Mouse (Mus musculus): ENCODE measurements around the gene Angptl6. TPM values are rescaled to one million over a fixed set of nuclear protein-coding genes. Genes with fewer than 3 reads are reported as not detected.

Gene Angptl6
- total RNA-seq, 2 experiments from 2014 or later = 7.3 to 10.7 TPM

DNA sequence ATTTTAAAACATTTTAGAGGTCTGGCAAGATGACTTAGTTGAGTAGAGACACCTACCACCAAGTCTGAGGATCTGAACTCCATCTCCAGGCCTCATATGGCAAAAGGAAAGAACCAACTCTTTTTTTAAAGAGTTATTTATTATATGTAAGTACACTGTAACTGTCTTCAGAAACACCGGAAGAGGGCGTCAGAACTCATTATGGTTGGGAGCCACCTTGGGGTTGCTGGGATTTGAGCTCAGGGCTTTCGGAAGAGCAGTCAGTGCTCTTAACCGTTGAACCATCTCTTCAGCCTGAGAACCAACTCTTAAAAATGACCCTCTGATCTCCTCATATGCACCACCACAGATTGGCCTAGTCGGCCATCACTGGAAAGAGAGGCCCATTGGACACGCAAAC is 7.7 kb upstream of the Angptl6 start:
- DNase-seq (ENCODE audit: low spot score in 2 of 2) = no peak

GRCm38 (mm10) chr9:20886563-20886962 is 7.0 kb upstream of the Angptl6 start:
- DNase-seq (ENCODE audit: low spot score in 2 of 2) = no peak

DNA sequence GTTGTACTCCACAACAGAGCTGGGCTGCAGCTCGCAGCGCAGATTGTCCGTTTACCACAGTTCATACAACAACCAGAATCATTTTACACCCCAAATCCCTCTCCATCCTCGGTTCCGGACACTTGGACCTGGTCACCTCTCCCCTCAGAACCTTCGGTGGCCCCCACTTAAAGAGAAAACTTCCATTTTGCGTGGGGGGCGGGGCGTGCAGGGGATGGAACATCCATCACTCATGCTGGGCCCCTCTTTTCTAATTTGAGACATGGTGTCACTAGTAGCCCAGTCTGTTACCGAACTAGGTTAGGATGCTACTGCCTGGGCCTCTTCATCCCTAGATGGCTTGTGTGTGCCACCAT is 839 bp downstream of the Angptl6 start:
- no peak for DNase-seq (ENCODE audit: low spot score in 2 of 2)

DNA sequence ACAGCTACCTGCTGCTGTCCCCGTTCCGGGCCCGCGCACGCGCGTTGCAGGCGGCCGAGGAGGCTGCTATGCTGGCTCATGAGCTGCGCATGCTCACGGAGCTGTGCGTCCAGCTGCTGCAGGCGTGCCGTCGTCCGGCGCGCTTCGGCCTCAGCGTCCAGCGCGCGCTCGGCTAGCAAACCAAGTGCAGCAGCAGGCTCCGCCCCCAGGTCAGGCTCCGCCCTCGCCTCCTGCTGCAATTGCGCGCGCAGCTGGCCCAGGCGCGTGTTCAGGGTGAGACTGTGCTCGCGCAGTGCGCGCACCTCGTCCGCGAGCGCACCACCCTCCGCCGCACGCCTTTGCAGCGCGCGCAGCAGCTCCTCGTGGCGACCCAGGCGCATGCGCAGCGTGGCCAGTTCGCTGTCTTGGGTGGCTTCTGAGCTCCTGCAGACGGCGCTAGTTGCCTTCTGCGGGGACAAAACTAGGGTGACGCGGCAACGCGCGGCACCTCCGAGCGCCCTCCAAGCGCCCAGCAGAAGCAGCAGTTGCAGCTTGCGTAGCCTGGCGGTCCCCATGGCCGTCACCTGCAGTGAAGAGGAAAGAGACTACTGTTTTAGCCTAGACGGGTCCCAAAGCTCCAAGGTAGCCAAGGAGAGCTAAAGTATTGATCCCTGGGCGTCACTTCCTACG is 1.4 kb downstream of the Angptl6 start:
- peak; percentile 99 for DNase-seq (ENCODE audit: low spot score in 2 of 2)

DNA sequence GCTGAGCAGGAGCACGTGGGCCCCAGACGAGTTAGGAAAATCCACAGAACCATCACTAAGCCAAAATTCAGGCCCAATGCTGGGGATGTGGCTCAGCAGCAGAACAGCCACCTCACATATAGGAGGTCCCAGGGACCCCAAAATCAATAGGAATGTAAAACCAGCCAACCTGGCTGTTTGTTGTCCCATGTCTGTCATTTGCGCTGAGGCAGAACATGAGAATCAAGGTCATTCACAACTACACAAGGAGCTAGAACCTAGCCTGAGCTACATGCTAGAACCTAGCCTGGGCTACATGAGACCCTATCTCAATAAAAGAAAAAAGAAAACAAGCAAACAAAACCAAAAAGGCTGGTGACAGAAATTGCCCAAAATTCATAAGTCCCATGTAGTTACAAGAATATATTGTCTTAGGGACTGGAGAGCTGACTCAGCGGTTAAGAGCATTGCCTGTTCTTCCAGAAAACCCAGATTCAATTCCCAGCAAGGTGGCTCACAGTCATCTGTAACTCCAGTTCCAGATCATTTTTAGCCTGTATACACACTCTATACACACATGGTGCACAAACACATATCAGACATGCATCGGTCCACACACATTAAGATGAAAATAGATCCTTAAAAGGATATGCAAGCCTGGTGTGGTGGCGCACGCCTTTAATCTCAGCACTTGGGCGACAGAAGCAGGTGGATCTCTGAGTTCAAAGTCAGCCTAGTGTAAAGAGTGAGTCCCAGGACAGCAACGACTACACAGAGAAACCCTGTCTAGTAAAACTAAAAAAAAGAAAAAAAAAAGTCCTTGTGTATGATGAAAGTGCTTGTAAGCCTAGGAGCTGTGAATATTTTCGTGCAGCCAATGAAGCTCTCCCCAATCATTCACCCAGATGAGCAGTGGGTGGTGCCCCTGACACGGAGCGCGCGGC is 2.1 kb downstream of the Angptl6 start:
- no peak for DNase-seq (ENCODE audit: low spot score in 2 of 2)

GRCm38 (mm10) chr9:20876318-20877117 is 3.0 kb downstream of the Angptl6 start:
- no peak for DNase-seq (ENCODE audit: low spot score in 2 of 2)

DNA sequence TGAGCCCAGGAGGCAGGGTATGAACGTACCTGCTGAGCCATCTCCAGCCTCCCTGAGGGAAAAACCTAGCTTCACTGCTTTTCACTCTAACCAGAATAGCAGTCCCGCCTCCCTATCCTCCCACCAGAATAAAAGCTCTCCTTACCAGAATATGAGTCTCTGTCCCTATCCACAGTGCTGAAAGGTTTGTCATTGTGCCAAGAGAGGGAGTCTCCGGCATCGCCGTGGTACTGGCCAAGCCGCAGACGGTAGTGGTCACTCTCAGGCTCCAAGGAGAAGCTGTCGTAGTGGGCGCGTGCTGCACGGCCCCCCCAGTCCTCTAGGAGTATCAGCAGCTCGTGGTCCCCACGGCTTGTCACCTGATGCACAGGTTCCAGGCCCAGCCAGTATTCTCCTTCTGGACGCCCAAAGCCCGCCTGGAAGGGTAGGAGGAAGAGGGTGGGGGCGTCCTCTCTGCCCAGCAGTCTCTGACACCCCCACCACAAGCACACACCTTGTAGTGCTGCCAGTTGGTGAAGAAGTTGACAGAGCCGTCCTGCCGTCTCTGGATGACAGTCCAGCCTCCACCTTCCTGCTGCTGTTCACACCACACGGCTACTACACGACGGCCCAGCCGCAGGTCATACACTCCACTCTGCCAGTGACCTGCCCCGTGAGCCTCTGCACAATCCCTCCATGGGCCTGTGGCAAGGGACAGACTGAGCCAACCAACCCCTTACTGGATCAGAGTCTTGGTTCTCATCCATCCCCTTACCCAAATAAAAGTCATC is 4.3 kb downstream of the Angptl6 start:
- no peak for DNase-seq (ENCODE audit: low spot score in 2 of 2)

DNA sequence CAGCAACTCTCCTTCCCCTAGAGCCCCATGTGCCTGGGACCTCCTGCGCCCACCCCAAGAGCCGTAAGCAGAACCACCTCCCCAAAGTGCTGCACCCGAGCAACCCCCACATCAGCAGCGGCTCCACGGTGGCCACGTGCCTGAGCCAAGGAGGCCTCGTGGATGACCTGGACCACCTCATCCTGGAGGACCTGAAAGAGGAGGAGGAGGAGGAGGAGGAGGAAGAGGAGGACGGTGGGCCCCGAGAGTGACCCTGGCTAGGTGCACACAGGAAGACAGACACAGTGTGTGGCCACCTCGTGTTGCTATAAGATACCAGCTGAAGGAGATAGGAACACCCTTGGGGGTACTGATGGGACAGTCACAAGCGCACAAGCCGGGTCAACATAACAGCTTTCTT is 6.0 kb downstream of the Angptl6 start:
- no peak for DNase-seq (ENCODE audit: low spot score in 2 of 2)

GRCm38 (mm10) chr9:20872991-20873390 is 6.5 kb downstream of the Angptl6 start:
- DNase-seq (ENCODE audit: low spot score in 2 of 2) = no peak

DNA sequence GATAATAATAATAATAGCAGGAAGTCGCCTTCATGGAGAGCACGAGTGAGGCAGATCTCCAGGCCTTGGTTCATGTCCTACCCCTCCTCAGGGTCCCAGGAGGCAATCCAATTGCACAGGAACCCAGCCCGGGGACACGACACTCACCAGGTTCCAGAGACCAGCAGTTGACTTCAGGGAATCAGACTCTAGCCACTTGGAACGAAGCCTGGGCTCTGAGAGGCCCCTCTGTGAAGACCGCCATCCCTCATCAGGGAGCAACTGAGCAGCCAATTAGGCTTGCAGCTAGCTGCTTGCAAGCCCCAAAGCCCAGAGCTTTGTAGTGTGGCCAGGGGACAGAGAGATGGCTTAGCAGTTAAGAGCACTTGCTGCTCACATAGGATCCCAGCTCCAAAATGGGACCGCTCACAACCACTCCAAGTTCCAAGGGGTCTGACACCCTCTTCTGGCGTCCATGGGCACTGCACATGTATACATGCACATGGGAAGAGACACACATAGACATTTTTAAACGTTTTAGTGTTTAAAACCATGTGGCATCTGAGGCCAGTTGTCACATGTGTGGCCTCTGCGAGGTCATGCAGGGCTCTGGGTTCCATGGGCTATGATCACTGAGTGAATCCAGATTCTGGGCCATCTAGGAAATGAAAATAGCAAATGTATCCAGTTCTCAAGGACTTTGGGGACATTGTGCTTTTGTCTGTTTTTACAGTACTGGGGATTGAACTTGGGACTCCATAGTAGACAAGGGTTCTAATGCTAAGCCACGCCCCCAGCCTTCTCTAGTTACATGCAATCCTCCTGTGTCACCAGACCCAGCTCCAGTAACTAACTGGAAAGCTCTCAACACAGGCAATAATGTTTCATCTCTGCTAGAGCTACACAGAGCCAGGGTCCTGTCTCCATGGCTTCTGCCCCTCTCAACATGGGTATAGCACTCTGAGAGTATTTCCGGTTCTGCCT is 9.0 kb downstream of the Angptl6 start:
- no peak for DNase-seq (ENCODE audit: low spot score in 2 of 2)

DNA sequence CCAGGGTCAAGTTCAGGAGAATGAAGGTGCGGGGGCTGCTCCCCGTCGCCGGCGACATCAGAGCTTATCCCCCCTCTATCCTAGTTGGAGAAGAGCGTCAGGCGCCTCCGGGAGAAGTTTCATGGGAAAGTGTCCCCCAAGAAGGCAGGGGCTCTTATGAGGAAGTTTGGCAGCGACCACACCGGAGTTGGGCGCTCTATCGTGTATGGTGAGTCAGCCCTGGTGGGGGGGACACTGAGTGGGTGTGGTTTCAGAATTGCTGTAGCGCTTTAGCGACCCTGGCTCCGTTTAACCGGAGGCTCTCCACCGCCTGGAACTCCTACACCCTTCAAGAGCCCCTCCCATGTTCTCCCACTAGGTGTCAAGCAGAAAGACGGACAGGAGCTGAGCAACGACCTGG is 10.3 kb downstream of the Angptl6 start:
- no peak for DNase-seq (ENCODE audit: low spot score in 2 of 2)

DNA sequence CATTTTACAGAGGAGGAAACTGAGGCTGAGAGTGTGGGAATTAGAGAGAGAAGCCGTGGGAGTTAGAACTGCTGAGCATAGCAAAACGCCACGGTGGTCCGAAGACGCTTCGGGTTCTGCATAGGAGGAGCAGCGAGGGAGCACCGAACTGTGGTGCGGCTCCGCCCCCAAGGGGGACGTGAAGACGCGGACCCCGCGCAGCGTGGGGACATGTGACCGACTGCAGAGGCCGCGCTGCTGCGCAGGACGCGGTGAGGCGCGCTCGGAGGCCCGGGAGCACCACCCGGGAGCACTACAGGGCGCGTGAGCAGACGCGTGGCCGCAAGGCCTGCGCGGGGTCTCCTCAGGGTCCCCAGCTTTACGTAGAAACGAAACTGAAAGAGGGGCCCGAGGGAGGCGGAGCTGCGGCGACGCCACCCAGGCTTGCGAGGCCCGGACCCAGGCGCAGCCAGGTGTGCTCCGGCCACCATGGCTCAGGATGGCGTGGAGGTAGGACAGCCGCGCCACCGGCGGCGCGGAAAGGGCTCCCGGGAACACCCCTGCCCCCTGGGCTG is 11.0 kb downstream of the Angptl6 start, which contains the start of gene A230050P20Rik:
Gene A230050P20Rik (plus strand): TSS at position 195 of the 554 bp plus-strand sequence.
- peak in 1 of 2 experiments; percentile 62 for DNase-seq (ENCODE audit: low spot score in 2 of 2)

- DNase-seq (ENCODE audit: low spot score in 2 of 2) = no peak
These were observed 12.6 kb downstream of the Angptl6 start for GRCm38 (mm10) chr9:20866879-20867278.

- no peak for DNase-seq (ENCODE audit: low spot score in 2 of 2)
These were observed 17.3 kb downstream of the Angptl6 start for GRCm38 (mm10) chr9:20862225-20862624.

GRCm38 (mm10) chr9:20861821-20862220 is 17.7 kb downstream of the Angptl6 start:
- DNase-seq (ENCODE audit: low spot score in 2 of 2) = no peak

DNA sequence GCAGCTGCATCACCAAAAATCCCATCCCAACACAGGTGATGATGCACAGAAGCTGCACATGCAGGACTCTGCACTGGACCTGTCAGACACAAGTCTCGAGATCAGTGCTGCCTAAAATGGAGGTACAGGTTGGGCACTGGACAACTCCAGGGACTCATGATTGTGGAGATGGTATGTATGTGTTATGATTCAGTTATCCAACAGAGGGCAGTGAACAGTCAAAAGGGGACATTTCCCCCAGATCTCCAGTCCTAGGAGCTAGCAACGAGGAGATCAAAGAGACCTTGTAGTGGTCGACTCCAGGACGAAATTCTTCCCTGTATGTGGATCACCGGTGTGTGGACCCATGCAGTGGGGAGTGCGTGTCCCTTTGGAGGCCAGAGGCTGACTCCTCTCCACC is 19.6 kb downstream of the Angptl6 start:
- no peak for DNase-seq (ENCODE audit: low spot score in 2 of 2)

GRCm38 (mm10) chr9:20857131-20857530 is 22.4 kb downstream of the Angptl6 start:
- no peak for DNase-seq (ENCODE audit: low spot score in 2 of 2)

- no peak for DNase-seq (ENCODE audit: low spot score in 2 of 2)
These were observed 29.3 kb downstream of the Angptl6 start for GRCm38 (mm10) chr9:20850179-20850578.

GRCm38 (mm10) chr9:20842670-20843069 is 36.9 kb downstream of the Angptl6 start:
- peak; percentile 16 to 45 for DNase-seq (ENCODE audit: low spot score in 2 of 2)
